Mouse (Mus musculus) heart, embryonic 10.5 days (tissue): ENCODE measurements around the gene Fam204a. TPM values are rescaled to one million over a fixed set of nuclear protein-coding genes. Genes with fewer than 3 reads are reported as not detected.

ENCODE experiments used
- DNase-seq: peaks from one replicate; pipeline ENCODE4 v3.0.0-alpha.2; 2017; ENCODE audit warnings: low spot score
- H3K27ac ChIP-seq: fragments of 300-500 bp; sonication (generic); 2 replicates; pipeline ENCODE4 v1.5.1; 2016; ENCODE audit warnings: mild to moderate bottlenecking
- H3K27me3 ChIP-seq: fragments of 300-500 bp; sonication (generic); 2 replicates; pipeline ENCODE4 v1.6.1; 2016; ENCODE audit warnings: mild to moderate bottlenecking; ENCODE audit not compliant: poor library complexity, insufficient read depth, severe bottlenecking
- H3K36me3 ChIP-seq: fragments of 300-500 bp; sonication (generic); 2 replicates; pipeline ENCODE4 v1.6.1; 2016; ENCODE audit warnings: mild to moderate bottlenecking, moderate library complexity
- H3K4me1 ChIP-seq: fragments of 300-500 bp; sonication (generic); 2 replicates; pipeline ENCODE4 v1.6.1; 2016; ENCODE audit warnings: mild to moderate bottlenecking
- H3K4me3 ChIP-seq: fragments of 300-500 bp; sonication (generic); 2 replicates; pipeline ENCODE4 v1.5.1; 2016; ENCODE audit warnings: mild to moderate bottlenecking, moderate library complexity
- H3K9me3 ChIP-seq: fragments of 300-500 bp; sonication (generic); 2 replicates; pipeline ENCODE4 v1.6.1; 2016; ENCODE audit warnings: mild to moderate bottlenecking, moderate library complexity
- WGBS: fragments of 180-500 bp; shearing (Covaris S2); methylation state at CpG from one replicate; pipeline ENCODE4 v1.1.7; 2016; 5-methylcytosine and 5-hydroxymethylcytosine counted together
- polyA plus RNA-seq: library from polyadenylated mRNA; unstranded; fragments of >200 nt; fragmentation: Nextera tagmentation; extraction: Ambion mirVana; gene quantifications from 2 replicates; pipeline ENCODE4 v1.2.1, GENCODE M21; 2016

Gene Fam204a
- polyA plus RNA-seq, 1 experiment from 2014 or later: 41.0 TPM

- peaks cover 9% of the 10 kb centered on the region; the same call in 1 of the 2 replicates for H3K36me3 ChIP-seq
- no peak overlapping the region for H3K27ac ChIP-seq
- no peaks in the 10 kb centered on the region for H3K27me3 ChIP-seq
- WGBS: 82% methylated on average over 7 of the region's 7 CpGs
- no peak overlapping the region for H3K4me3 ChIP-seq
- no peaks in the 10 kb centered on the region for H3K9me3 ChIP-seq
- H3K4me1 ChIP-seq: peaks cover 18% of the 10 kb centered on the region
- no peak for DNase-seq
Observed at GRCm38 (mm10) chr19:60204176-60204575, 22.3 kb downstream of the Fam204a start.

DNA sequence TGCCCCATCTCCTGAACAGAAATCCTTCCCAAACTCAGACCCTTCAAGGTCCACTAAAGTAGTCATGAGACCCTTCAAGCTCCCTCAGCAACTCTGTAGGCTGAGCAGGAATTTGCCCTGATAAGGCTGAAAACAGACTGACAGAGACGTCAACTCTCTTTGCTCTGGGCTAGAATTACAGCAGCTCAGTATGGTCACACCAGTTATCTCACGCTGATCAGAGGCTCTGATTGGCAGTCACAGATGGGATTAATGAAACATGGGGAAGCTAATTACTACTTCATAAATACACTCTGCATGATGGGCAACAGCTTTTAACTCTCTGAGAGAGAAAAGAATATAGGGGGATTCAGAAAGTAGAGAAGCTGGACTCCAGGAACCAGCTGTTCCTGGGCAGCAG, 26.2 kb downstream of the Fam204a start:
- DNase-seq: no peak
- H3K4me3 ChIP-seq: no peak overlapping the region
- WGBS: 5% methylated on average over 2 of the region's 2 CpGs
- H3K9me3 ChIP-seq: no peaks in the 10 kb centered on the region
- H3K36me3 ChIP-seq: 0 out of 2 replicates have a peak, but pooled peaks cover 5% of the 10 kb centered on the region
- peaks cover 28% of the 10 kb centered on the region for H3K4me1 ChIP-seq
- H3K27me3 ChIP-seq: no peaks in the 10 kb centered on the region
- H3K27ac ChIP-seq: no peak overlapping the region

DNA sequence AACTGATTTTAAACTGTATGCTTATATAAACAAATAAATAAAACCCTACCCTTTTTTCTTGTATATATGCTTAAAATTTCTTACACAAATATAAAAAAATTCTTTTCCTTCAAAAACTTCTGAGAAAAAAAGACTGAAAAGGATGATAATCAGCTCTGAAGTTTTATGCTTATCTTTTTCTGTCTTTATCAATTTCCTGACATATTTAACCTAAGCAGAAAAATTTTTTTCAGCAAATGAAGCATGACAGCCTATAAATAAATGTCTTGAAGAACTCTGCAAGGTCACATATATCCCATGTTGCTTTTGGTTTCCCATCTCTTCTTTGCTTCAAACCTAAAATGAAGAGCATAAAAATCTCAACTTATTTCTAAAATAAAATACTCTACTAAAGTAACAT, 27.3 kb downstream of the Fam204a start:
- no peak for DNase-seq
- Histone ChIP-seq H3K4me1 (peaks cover 28% of the 10 kb centered on the region), H3K27ac (no peak overlapping the region), H3K27me3 (no peaks in the 10 kb centered on the region), H3K9me3 (no peaks in the 10 kb centered on the region), H3K4me3 (no peak overlapping the region), H3K36me3 (peaks cover 14% of the 10 kb centered on the region)

- 77% methylated on average over 4 of the region's 4 CpGs for WGBS
- Histone ChIP-seq H3K27me3 (no peaks in the 10 kb centered on the region), H3K36me3 (peaks cover 11% of the 10 kb centered on the region), H3K4me3 (no peak overlapping the region), H3K4me1 (peaks cover 10% of the 10 kb centered on the region), H3K27ac (no peak overlapping the region), H3K9me3 (no peaks in the 10 kb centered on the region)
- DNase-seq: no peak
Observed at GRCm38 (mm10) chr19:60192790-60193189, 33.7 kb downstream of the Fam204a start.

DNA sequence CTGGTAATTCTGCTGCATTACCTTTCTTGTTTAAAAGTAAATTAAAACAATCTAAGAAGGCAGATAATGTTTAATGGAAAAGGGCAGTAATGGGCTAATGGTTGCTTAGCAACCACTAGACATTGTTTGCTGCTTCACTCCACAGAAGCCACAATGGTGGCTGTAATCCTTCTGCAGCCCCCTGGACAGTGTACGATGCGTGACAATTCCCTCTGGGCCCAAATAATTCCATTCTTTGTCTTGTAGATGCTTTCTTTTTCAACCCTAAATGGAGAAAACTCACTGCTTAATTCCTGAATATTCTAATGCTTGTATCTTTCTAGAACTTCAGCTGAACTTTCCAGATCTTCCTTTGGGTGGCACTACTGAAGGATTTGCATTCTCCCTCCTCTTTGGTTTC, 37.3 kb downstream of the Fam204a start:
- DNase-seq: no peak
- Histone ChIP-seq H3K36me3 (peaks cover 3% of the 10 kb centered on the region; the same call in 1 of the 2 replicates), H3K27ac (no peak overlapping the region), H3K9me3 (no peaks in the 10 kb centered on the region), H3K4me3 (no peak overlapping the region), H3K4me1 (no peaks in the 10 kb centered on the region), H3K27me3 (no peaks in the 10 kb centered on the region)
- 75% methylated on average over 2 of the region's 2 CpGs for WGBS

- H3K27me3 ChIP-seq: no peaks in the 10 kb centered on the region
- H3K27ac ChIP-seq: no peak overlapping the region
- 92% methylated on average over 1 of the region's 1 CpGs for WGBS
- no peak for DNase-seq
- no peak overlapping the region for H3K4me3 ChIP-seq
- no peaks in the 10 kb centered on the region for H3K9me3 ChIP-seq
- no peaks in the 10 kb centered on the region for H3K4me1 ChIP-seq
- peaks cover 6% of the 10 kb centered on the region; the same call in 1 of the 2 replicates for H3K36me3 ChIP-seq
Observed at GRCm38 (mm10) chr19:60182901-60183300, 43.6 kb downstream of the Fam204a start.

DNA sequence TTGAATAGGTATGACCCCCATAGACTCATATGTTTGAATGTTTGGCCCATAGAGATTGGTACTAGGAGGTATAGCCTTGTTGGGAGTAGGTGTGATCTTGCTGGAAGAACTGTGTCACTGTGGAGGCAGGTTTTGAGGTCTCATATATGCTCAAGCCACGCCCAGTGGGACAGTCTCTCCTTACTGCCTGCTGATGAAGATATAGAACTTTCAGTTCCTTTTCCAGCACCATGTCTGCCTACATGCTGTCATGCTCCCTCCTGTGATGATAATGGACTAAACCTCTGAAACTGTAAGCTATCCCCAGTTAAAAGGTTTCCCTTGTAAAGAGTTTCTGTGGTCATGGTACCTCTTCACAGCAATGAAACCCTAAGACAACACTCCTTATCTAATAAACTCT, 44.3 kb downstream of the Fam204a start:
- peaks cover 6% of the 10 kb centered on the region; the same call in 1 of the 2 replicates for H3K36me3 ChIP-seq
- no peak overlapping the region for H3K4me3 ChIP-seq
- no peaks in the 10 kb centered on the region for H3K27me3 ChIP-seq
- no peaks in the 10 kb centered on the region for H3K9me3 ChIP-seq
- no peaks in the 10 kb centered on the region for H3K4me1 ChIP-seq
- no peak overlapping the region for H3K27ac ChIP-seq
- no peak for DNase-seq
- WGBS: 69% methylated on average over 1 of the region's 1 CpGs

DNA sequence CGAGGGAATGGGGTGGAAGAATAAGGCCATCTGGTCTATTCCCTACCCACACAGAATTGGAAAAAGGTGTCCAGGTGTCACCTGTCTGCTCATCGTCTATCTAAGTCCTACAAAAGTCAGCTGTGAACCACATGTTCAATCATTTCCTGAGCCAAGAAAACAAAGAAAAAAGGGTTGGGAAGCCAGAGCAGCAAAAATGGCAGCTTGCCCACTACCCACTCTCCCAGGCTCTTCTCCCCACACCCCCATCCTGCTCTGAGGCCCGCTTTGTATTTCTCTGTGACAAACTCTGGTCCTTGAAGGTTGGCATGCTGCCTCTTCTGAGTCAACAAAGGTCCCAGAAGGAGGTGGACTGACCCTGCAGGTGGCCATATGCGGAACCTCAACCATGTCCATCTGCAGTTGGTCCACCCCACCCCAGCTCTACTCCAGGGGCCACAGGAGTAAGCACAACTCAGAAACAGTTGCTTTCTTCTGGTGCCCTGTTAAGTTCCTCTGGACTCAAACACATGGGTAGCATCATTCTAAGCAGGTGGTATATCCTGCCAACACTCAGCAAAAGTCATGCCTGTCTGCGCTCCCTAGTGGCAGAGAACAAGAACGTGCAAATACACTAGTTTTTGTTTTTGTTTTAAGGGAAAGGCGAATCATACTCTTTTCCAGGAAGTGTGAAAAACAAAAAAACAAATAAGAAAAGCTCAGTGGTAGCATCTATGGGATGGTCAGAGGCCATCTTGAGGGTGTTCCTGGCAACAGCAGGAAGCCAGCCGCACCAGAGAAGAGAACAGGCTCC, 47.5 kb downstream of the Fam204a start:
- peaks cover 6% of the 10 kb centered on the region; the same call in 1 of the 2 replicates for H3K36me3 ChIP-seq
- DNase-seq: no peak
- no peaks in the 10 kb centered on the region for H3K27me3 ChIP-seq
- no peaks in the 10 kb centered on the region for H3K9me3 ChIP-seq
- H3K4me3 ChIP-seq: no peak overlapping the region
- no peaks in the 10 kb centered on the region for H3K4me1 ChIP-seq
- 82% methylated on average over 8 of the region's 8 CpGs for WGBS
- H3K27ac ChIP-seq: no peak overlapping the region

- peaks cover 4% of the 10 kb centered on the region; the same call in 1 of the 2 replicates for H3K4me1 ChIP-seq
- WGBS: 36% methylated on average over 2 of the region's 2 CpGs
- H3K4me3 ChIP-seq: no peak overlapping the region
- H3K27me3 ChIP-seq: peaks cover 5% of the 10 kb centered on the region; the same call in 1 of the 2 replicates
- no peaks in the 10 kb centered on the region for H3K36me3 ChIP-seq
- no peak overlapping the region for H3K27ac ChIP-seq
- H3K9me3 ChIP-seq: no peaks in the 10 kb centered on the region
- no peak for DNase-seq
Observed at GRCm38 (mm10) chr19:60165417-60165816, 61.1 kb downstream of the Fam204a start.

- H3K27ac ChIP-seq: no peak overlapping the region
- H3K4me1 ChIP-seq: peaks cover 4% of the 10 kb centered on the region; the same call in 1 of the 2 replicates
- H3K27me3 ChIP-seq: peaks cover 5% of the 10 kb centered on the region; the same call in 1 of the 2 replicates
- 11% methylated on average over 20 of the region's 20 CpGs for WGBS
- DNase-seq: peak; percentile 84
- peak overlapping the region; percentile 40 for H3K4me3 ChIP-seq
- no peaks in the 10 kb centered on the region for H3K9me3 ChIP-seq
- no peaks in the 10 kb centered on the region for H3K36me3 ChIP-seq
Observed at GRCm38 (mm10) chr19:60160611-60161274, 65.8 kb downstream of the Fam204a start.

DNA sequence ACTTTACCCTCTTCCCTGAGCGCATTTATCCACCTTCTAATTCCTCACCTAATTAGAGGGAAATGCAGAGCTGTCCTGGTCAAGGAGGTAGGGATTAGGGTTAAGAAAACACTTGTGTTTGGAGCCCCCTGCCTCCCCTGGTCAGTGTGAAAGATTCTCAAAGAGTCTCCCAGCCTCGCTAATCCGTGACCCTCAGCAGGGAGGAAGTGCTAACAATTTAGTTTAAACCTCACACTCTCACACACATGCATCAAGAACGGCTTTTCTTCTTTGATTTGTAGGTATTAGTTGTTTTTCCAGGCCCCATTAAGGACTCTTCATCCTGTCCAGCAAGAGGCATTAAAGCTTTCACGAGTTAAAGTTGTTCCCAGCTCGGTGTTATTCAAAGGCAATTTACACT, 66.7 kb downstream of the Fam204a start:
- Histone ChIP-seq H3K4me1 (peaks cover 4% of the 10 kb centered on the region; the same call in 1 of the 2 replicates), H3K27me3 (peaks cover 5% of the 10 kb centered on the region; the same call in 1 of the 2 replicates), H3K36me3 (no peaks in the 10 kb centered on the region), H3K4me3 (no peak overlapping the region), H3K27ac (no peak overlapping the region), H3K9me3 (no peaks in the 10 kb centered on the region)
- no peak for DNase-seq
- 19% methylated on average over 6 of the region's 6 CpGs for WGBS

DNA sequence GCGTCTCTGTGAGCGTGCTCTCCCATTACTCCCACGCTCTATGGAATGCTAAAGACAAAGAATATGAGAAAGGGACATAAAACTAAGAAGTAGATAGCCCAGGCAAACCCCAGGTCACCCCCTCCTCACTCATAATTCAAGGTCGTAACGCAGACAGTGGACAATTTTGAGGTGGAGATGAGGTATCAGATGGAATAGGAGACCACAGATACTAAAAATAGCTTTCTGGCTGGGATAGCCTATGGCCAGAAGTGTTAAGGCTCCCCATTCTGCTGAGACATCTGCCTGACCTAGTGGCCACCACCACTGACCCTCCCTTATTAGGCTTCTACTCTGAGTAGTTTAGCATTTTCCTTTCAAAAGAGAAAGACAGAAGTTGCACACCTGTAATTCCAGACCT, 71.2 kb downstream of the Fam204a start:
- WGBS: 81% methylated on average over 5 of the region's 5 CpGs
- Histone ChIP-seq H3K27ac (no peak overlapping the region), H3K4me1 (no peaks in the 10 kb centered on the region), H3K27me3 (peaks cover 10% of the 10 kb centered on the region; the same call in 1 of the 2 replicates), H3K36me3 (no peaks in the 10 kb centered on the region), H3K4me3 (no peak overlapping the region), H3K9me3 (no peaks in the 10 kb centered on the region)
- peak; percentile 13 for DNase-seq

GRCm38 (mm10) chr19:60153096-60153495, 73.4 kb downstream of the Fam204a start:
- no peaks in the 10 kb centered on the region for H3K36me3 ChIP-seq
- peaks cover 30% of the 10 kb centered on the region for H3K27me3 ChIP-seq
- peak; percentile 68 for DNase-seq
- H3K9me3 ChIP-seq: no peaks in the 10 kb centered on the region
- 0 out of 2 replicates have a peak, but pooled peaks cover 5% of the 10 kb centered on the region for H3K4me1 ChIP-seq
- 81% methylated on average over 1 of the region's 1 CpGs for WGBS
- no peak overlapping the region for H3K4me3 ChIP-seq
- no peak overlapping the region for H3K27ac ChIP-seq
